Mouse (Mus musculus) MEL-GATA-1-ER (cell line): ENCODE measurements around the gene Cep112.

Source experiments
- DNase-seq: peaks from one replicate; pipeline ENCODE4 v3.0.0-alpha.2; 2012; ENCODE audit warnings: low read depth; ENCODE audit errors: extremely low read depth

The Cep112 gene

DNA sequence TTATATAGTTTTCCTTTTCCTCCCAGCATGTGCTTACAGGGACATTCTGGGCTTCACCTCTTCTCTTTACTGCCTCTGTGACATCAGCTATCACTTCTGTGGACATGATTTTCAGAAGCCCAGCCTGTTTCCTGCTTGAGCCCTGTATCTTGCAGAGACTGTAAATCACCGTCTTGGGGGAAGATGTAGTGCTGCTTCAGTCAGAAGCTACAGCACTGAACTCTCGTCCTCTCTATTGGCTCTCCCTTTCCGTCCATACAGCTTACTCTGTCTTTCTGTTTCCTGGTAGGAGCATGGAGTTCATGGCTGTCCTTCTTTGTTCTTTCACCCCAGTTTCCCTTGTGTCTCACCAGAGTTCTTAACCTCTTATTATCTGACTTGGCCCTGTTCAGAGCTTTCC lies 352.2 kb downstream of the Cep112 start:
- no peak for DNase-seq

DNA sequence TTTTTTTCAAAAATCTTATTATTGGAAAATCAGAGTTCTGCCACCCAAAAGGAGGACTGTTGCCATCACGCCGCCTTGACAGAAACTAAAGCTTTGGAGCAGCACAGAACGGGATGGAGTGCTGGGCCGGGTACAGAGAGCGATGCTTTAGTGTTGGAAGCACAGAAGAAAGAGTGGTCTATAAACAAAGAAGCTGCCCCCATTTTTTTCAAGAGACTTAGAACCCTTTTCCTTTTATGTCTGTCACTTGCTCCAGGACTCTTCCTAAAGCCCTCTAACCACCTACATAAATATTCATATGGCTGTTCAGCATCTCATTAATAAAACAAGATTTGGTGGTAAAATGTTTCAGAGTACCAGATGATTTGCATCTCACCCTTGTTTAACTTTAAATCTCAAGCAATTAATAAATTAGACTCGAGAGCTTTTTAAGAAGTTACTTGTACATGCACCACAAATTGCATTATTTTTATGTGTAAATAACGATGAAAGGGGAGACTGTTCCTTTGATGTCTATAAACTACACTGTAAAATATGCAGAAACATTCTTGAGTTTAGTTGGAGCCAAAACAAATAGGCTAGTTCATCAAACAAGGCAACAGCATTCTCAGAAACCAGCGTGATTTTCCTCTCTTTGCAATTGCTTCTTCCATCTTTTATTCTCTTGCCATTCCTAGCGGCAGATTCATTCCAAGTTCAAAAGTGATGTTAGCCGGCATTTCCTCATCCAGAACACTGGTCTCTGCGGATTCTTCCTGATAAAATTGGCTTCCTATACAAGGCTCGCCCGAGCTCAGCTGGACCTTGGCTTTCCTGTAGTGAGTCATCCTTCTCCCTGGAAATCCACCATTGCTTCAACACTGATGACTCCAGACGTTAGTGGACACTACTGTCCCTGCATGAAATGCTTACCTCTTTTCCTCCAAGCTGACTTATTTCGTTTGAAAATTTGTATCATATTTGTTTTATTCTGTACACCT lies 355.6 kb downstream of the Cep112 start:
- DNase-seq, result no peak

DNA sequence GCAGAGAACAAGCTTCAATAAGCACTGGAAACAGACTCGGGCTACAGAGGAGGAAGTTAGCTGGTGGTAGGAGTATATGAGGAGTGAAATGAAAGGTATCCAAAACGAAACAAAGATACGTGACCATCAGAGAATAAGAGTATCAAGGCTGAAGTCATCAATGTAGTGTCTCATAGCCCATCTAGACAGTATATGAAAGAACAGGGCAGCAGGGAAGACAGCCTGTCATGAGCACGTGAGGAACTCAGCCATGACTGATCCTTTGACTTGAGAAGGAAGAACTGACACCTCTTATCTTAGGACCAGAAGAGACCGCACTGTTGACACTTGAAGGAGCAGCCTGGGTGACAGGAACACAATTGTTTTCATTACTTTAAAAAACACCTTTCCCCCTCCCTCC lies 373.4 kb downstream of the Cep112 start:
- no peak for DNase-seq

DNA sequence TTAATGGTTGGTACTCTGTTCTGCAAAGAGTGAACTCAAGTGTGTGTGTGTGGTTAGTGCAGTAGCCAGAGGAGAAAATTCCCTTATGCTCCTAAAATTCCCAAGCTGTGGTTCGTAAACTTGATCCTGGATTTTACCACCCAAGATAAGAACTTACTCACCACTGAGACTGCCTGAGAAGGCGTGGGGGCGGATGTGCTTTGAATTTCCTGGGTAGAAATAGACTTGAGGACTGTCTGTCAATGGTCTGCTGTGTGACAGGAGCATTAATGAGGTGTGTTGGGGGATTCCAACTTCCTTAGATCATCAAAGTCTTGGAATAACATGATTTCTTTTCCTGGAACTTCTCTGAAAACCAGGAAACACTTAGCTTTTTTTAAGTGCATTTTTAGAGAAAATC lies 374.7 kb downstream of the Cep112 start:
- DNase-seq, result no peak

DNA sequence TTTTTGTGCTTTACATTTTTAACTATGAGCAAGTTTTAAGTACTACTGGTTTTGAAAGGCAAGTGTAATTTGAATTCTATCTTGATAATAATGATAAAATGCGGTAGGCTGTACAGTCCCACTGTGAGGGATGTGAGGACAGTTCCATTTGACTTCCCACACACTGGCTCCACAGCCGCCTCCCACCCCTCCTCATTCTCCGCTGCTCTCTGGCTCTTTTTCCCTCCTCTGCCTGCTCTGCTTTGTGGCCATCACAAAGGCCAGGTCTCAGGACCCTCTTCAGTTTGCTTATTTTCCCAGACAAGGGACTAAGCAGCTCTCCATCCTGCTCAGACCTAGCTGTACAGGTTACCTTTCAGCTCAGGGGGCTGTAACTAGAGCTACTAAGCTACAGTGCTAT lies 379.0 kb downstream of the Cep112 start:
- no peak for DNase-seq

DNA sequence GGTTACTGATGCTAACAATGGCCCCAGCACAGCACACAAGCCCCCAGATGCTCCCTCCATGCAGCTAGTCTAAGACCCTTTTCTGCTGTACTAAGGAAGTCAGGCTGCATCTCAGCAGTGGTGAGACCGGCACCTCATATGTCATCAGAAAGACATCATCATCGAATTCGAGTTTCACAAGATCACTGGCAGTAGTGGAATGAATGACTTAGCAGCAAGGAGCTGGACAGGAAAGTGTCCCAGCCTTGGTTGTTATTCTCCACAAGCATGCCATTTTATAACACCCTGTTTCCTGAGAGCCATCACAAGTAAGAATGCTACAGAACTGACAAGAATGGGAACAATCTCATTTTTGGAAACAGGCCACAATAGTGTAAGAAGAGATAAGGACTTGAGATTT lies 381.0 kb downstream of the Cep112 start:
- DNase-seq, result no peak

DNA sequence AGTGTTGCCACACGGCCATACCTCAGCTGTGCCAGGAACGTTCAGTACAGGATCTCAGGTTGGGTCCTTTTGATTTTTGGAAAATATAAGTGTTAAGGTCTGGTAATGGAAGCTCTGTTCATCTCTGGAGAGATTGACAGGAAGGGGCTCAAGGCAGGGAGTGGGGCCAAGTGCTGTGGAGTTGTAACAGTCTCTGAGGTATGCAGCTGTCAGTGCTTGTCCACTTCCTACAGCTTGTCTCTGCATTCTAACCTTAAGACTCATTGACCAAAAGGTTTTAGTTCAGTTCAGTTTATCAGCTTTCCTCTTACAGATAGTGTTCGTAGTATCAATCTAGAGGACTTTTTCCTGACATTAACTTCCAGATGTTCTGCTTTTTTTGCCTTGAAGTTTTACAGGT lies 384.6 kb downstream of the Cep112 start:
- no peak for DNase-seq

DNA sequence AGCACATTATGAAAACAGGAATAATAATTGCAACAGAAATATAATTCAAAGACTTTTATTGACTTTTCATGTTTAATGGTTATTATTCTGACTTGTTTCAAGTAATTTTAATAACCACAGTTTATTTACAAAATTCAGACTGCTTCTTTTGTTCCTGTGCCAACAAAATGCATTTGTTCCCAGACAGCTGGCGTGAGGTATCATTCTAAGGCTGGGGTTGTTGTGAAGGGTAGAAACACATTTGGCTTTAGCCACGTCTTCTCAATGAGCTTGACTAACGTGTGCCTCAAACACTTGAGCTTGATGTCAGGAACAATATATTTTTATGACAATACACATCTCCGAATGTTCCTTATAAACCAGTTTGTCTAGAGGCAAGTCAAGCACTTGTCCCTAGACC lies 396.8 kb downstream of the Cep112 start:
- DNase-seq, result no peak

DNA sequence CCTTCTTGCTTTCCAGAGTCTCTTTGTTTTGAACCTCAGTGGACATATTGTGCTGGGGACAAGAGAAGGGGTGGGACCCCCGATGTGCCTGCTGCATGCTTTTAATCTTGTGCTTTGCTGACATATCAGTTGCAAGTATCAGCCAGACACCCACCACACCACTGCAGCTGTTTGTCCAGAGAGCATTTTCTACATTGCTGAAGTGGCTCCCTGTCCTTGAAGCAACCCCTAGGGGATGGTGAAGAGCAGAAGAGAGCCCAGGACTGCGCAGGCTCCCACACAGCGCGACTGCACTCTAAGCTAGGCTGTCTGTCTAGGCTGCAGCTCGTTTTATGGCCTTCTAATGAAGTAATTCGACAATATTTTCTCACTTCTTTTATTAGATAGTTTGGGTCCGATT lies 397.3 kb downstream of the Cep112 start:
- no peak for DNase-seq

DNA sequence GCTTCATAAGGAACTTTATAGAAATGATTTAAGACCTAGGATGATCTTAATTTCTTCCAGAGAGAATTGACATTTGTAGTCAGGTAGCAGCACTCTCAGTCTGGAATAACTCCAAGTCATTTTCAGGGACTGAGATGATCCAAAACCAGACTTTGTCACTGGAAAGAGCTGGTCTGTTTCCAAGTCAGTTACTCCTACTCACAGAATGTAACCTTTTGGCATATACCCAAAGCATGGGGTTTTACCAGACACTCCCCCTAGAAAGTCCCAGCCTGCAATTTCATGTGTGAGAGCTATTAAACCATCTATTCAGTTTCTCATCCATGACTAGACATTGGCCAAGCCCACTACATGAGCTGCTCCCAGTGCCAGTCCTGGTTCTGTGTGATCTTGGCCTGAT lies 402.3 kb downstream of the Cep112 start:
- no peak for DNase-seq

DNA sequence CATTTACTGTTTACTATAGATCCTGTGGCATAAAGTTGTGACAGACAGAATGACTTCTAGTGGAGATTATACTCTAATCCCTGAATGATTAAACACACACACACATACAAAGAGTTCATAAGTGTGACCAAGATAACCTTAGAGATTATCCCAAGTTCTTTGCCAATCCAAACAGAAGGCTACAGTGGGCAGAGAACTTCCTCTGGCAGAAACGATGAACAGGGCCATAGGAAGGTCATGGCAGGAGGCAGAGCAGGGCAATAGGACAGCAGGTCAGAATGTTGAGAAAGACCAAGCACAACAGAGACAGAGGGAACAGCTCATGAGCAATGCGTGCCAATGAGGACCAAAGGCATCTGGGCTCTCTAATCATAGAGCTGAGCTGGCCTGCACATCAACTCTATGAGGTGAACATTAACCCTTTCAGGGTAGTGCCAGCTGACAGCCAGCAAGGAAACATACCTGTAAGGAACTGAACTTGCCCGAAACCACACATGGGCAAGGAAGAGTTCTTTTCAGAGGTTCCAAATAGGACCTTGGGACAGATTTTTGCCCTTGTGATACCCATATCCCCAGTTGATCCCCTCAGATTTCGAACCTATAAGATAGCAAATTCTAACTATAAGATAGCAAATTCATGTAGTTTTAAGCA lies 403.5 kb downstream of the Cep112 start:
- no peak for DNase-seq

DNA sequence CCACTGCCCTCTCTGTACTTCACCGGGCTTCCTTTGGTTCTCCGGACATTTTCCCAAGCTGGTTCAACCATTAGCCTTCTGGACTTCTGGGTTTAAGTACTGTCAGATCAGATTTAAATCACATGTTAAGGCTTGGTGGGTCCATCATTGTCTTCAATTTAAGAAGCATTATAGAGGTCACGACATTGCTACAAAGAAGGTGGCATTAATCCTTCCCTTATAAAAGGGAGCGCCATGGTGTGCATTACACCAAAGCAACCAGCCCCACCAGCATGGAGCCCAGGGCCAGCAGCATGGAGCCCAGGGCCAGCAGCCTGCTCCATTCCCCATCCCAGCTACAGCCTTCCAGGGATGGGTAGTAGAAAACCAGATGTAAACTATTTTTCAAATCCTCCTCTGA lies 411.7 kb downstream of the Cep112 start:
- DNase-seq, result no peak

DNA sequence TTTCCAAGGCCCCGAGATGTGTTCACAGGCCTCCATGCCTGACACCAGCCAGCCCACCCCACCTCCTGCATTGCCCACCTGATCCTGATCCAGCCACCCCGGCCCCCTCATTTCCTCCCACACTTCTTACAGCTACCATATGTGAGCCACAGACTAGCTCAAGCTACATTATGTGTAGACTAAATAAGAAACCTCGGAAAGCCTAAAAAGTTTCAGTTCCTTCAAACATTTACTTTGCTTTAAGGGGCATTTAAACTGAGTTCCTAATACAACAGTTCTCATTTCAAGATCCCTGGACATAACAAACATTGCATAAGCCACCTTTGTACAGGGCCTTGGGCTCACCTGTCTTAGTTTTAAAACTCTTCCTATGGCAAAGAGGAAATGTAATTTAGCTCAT lies 415.2 kb downstream of the Cep112 start:
- DNase-seq, result no peak

DNA sequence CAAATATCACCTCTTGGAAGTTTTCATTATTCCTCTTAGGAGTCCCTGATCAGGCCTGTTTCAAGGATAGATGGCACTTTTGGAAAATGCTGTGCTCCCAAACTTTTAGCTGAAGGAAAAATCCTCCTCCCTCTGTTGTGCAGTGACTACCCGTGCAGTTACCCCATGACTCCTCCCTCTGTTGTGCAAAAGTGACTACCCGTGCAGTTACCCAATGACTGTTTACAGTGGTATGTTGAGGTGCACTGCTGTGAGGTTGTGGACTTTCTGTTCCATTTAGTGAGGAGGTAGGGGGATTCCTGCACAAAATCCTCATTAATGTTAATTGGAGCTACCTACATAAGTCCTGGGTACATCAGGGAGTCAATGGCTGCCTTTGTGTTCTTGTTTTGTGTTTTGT lies 417.8 kb downstream of the Cep112 start:
- no peak for DNase-seq

DNA sequence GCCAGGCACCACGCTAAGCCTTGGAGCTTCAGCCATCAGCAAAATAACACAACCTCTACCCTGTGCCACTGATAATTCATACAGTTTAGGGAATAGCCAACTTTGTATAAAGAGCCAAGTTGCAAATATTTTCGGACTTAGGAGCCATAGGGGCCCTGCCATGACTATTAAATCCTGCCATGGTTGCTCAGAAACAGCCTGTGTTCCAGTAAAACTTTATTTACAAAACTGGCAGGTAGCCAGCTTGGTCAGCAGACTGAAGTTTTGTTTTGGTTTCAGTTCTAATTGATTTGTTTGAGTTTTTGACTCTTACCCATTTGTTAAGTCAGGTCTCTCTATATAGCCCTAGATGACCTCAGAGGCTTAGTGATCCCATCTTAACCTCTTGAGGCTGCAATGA lies 421.0 kb downstream of the Cep112 start:
- no peak for DNase-seq

DNA sequence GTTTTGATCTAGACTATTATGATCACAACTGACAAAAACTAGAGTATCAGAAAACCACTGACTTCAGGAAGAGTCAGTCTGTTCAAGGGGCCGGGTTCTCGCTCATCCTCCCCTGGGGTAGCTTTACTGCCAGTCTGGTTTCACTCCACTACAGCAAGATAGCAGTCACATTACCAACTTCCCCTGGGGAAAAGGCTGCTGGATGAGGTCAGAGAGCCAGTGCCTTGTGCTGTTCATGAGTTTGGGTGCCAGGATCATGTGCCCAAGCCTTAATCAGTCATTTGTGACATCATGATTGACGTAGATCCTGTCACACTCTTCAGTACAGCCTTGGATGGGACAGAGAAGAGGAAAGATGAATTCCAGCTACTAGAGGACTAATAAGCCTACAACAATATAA lies 421.5 kb downstream of the Cep112 start:
- DNase-seq, result no peak

DNA sequence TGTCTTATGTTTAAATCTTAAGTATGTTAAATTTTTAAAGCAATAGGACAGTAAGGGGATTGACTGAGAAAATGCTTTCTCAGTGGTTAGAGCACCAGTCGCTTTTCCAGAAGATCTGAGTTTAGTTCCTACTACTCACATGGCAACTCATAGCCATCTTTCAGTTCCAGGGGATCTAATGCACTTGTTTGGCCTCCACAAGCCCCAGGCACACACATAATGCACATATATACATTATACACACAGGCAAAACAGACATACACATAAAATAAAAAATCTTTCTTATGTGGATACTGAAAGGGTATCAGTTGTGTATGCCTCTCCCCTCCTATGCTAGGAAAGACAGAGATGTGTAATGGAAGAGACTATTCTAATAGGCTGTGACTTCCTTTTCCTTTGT lies 426.8 kb downstream of the Cep112 start:
- DNase-seq, result no peak

DNA sequence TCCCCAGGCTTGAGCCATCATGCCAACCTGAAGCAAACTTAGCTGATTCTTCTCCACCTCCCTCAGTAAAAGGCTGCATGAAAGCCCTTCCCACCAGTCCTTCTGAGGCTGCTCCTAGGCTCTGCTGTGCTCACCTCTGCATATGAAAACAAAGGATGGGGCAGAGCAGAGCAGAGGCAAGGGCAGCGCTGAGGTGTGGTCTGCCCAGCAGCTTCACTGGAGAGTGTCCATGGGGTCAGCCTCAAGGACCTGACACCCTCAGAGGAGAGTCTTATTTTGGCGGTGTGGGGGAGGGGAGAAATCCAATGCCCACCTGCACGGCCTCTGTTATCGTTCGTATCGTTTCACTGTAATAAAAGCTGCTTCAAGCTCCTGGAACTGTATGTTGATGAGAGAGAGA lies 432.3 kb downstream of the Cep112 start:
- DNase-seq, result no peak

DNA sequence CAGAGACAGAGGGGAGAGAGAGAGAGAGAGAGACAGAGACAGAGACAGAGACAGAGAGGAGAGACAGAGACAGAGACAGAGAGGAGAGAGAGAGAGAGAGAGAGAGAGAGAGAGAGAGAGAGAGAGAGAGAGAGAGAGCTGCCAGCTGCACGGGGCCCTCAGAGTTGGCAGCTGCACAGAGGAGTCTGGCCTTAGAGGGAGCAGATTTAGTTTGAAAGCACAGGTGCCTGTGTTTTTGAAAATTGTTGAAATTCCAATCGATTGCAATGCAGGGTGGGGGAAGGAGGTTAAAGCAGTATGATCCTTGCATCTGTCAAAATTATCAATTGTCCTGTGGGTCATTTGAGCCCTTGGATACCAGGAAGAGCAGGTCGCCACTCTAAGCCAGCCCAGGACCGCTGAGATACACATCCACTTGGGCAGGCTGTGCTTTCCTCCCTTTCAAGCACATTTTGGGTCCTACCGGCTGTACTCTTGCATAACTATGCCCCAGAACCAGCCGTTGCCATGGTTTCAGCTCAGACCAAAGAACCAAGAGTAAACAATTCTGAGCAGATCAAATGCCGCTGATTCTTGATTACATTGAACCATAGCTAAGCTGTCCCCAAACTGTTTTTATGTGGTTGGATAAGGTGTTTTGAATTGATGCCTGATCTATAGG lies 432.8 kb downstream of the Cep112 start:
- no peak for DNase-seq

DNA sequence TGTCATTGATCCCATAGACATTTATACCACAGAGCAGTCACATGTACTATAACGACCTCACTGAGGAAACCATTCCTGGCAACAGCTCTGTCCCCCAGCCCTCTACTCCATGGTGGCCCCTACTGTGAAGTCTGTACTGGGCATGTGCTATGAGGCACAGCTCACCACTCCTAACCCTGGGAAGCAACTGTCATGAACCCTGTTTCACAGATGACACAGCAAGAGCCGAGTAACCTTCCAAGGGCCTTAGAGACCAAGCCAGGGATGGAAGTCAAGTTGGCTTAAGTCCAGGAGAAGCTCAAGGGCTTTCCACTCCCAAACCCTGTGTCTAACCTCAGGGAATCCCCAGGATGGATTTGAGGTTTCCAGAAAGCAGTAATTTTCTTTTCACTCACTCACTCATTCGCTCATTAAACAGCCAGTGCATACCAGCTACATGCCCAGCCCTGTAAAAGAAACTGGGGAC lies 433.4 kb downstream of the Cep112 start:
- DNase-seq, result no peak

DNA sequence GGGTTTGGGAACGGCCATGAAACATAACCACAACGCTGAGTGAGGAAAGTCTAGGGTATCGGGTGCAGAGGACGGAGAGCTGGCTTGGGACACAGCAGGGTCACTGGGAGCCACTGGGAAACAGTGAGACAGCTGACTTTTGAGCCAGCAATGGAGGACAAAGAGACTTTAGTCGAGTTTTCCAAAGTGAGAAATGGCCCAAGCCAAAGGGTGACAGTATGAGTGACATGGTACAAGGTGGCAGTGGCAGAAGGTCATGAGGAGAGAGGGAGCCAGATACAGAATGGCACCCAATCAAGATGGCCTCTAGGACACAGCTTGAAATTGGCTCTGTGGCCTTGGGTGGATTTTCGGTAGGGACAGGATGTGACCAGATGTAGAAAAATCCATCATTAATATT lies 433.9 kb downstream of the Cep112 start:
- no peak for DNase-seq

DNA sequence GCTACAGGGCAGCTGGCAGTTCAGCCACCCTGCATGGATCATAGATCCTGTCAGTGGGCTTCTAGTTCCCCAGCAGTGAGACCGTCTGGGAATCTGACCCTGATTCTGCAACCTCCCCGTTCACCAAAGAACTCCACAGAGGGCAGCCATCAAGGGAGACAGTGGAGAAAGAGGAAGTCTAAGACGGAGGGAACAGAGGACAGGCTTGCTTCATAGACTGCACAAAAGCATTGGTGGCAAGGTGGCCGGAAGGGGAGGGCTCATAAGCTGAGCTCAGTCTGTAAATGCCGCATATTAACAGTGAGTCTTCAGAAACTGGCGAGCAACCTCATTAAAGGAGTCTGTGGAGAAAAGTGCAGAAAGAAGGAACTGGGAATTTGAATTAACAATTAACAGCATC lies 437.4 kb downstream of the Cep112 start:
- no peak for DNase-seq
